In genomic region chr3:93031450-93031849, GRCm38 (mm10) we compare ENCODE assay signal across 8 mouse cellular contexts. TPM values are rescaled to one million over a fixed set of nuclear protein-coding genes. Genes with fewer than 3 reads are reported as not detected.
DNase-seq lines count a peak whose midpoint lies in the region; ATAC-seq and TF ChIP-seq lines count a peak whose summit lies in the region.

No protein-coding gene starts in this region.

- TF ChIP-seq POLR2A in kidney, adult 2 months (IDR thresholded peaks at IDR 0.05; ENCODE audit: low read depth, low read length), result no peak

- no peaks in the 10 kb centered on the region for H3K36me3 ChIP-seq in kidney, adult 2 months (ENCODE audit: control insufficient read depth, insufficient read depth, low read length)
- no peaks in the 10 kb centered on the region for H3K36me3 ChIP-seq in forebrain, embryonic 16.5 days (ENCODE audit: control insufficient read depth, insufficient read depth)
- no peaks in the 10 kb centered on the region for H3K36me3 ChIP-seq in midbrain, embryonic 15.5 days (replicated peaks)

- WGBS in kidney, adult 2 months, result 47% methylated on average over 5 of the region's 5 CpGs
- 49% methylated on average over 5 of the region's 5 CpGs for WGBS in forebrain, embryonic 16.5 days
- WGBS in midbrain, embryonic 15.5 days, result 50% methylated on average over 5 of the region's 5 CpGs

- H3K4me3 ChIP-seq in kidney, adult 2 months (ENCODE audit: insufficient read depth, low read depth, low read length), result no peak overlapping the region
- H3K4me3 ChIP-seq in forebrain, embryonic 16.5 days (replicated peaks; ENCODE audit: low read length), result no peak overlapping the region
- no peak overlapping the region for H3K4me3 ChIP-seq in midbrain, embryonic 15.5 days

- no peak overlapping the region for H3K9ac ChIP-seq in forebrain, embryonic 16.5 days (replicated peaks; ENCODE audit: low read depth, low read length)
- no peak overlapping the region for H3K9ac ChIP-seq in midbrain, embryonic 15.5 days

- H3K27me3 ChIP-seq in kidney, adult 2 months (replicated peaks; ENCODE audit: control insufficient read depth, insufficient read depth, low read length), result no peaks in the 10 kb centered on the region; the same call in 1 of the 2 replicates
- H3K27me3 ChIP-seq in forebrain, embryonic 16.5 days (replicated peaks; ENCODE audit: control insufficient read depth, insufficient read depth, low read length), result no peaks in the 10 kb centered on the region
- H3K27me3 ChIP-seq in midbrain, embryonic 15.5 days (replicated peaks), result no peaks in the 10 kb centered on the region

- no peak overlapping the region for H3K4me2 ChIP-seq in forebrain, embryonic 16.5 days (ENCODE audit: low read length)
- H3K4me2 ChIP-seq in midbrain, embryonic 15.5 days, result no peak overlapping the region

- TF ChIP-seq CTCF in kidney, adult 2 months (conservative IDR thresholded peaks at IDR 0.05; ENCODE audit: insufficient read depth, insufficient read length, low read depth, low read length), result peak; percentile 40

- H3K27ac ChIP-seq in kidney, adult 2 months (ENCODE audit: insufficient read depth, low read depth, low read length), result no peak overlapping the region
- no peak overlapping the region for H3K27ac ChIP-seq in forebrain, embryonic 16.5 days (ENCODE audit: low read length)
- H3K27ac ChIP-seq in midbrain, embryonic 15.5 days, result no peak overlapping the region

- H3K9me3 ChIP-seq in forebrain, embryonic 16.5 days (ENCODE audit: control insufficient read depth, low read length), result no peaks in the 10 kb centered on the region
- H3K9me3 ChIP-seq in midbrain, embryonic 15.5 days, result no peaks in the 10 kb centered on the region

- ATAC-seq in forebrain, embryonic 16.5 days, result peak; percentile 95
- ATAC-seq in midbrain, embryonic 15.5 days (replicated peaks), result peak; percentile 99

- no peaks in the 10 kb centered on the region for H3K4me1 ChIP-seq in kidney, adult 2 months (ENCODE audit: control insufficient read depth, insufficient read depth, low read length)
- H3K4me1 ChIP-seq in forebrain, embryonic 16.5 days (replicated peaks; ENCODE audit: control insufficient read depth, insufficient read depth, low read length), result no peaks in the 10 kb centered on the region
- H3K4me1 ChIP-seq in midbrain, embryonic 15.5 days, result no peaks in the 10 kb centered on the region

- peak; percentile 33 for DNase-seq in kidney, adult 2 months
- no peak for DNase-seq in kidney, adult 11 months
- peak; percentile 71 for DNase-seq in ZHBTc4 (ENCODE audit: low read depth, low spot score)
- peak; percentile 51 for DNase-seq in layer of hippocampus, adult 11-12 months (ENCODE audit: low spot score)
- no peak for DNase-seq in natural killer cell, adult 2 months (ENCODE audit: low spot score in 2 of 2)
- no peak for DNase-seq in gastrocnemius, adult 8-10 months (ENCODE audit: low spot score in 2 of 2)

RNA-seq across cellular contexts. Expression of gene Lce1m, which starts 12.6 kb away (rescaled TPM):
- polyA plus RNA-seq in kidney, adult 2 months (2012; rRNA removed), result not detected in 2 replicates
- not detected in 2 replicates for polyA plus RNA-seq in forebrain, embryonic 16.5 days (2015; fragmentation: Nextera tagmentation; extraction: Ambion mirVana)
- not detected in 2 replicates for polyA plus RNA-seq in midbrain, embryonic 15.5 days (2015; fragmentation: Nextera tagmentation; extraction: Ambion mirVana)
- not detected for total RNA-seq in gastrocnemius, adult 8-10 months (2022)

RNA-seq across cellular contexts. Expression of gene Crct1, which starts 16.0 kb away (rescaled TPM):
- polyA plus RNA-seq in kidney, adult 2 months (2012; rRNA removed), result not detected in 2 replicates
- polyA plus RNA-seq in forebrain, embryonic 16.5 days (2015; fragmentation: Nextera tagmentation; extraction: Ambion mirVana), result not detected in 2 replicates
- polyA plus RNA-seq in midbrain, embryonic 15.5 days (2015; fragmentation: Nextera tagmentation; extraction: Ambion mirVana), result 1.3 and 1.6 TPM in 2 replicates
- total RNA-seq in gastrocnemius, adult 8-10 months (2022), result not detected

RNA-seq across cellular contexts. Expression of gene Gm4858, which starts 37.2 kb away (rescaled TPM):
- polyA plus RNA-seq in kidney, adult 2 months (2012; rRNA removed), result not detected in 2 replicates
- polyA plus RNA-seq in forebrain, embryonic 16.5 days (2015; fragmentation: Nextera tagmentation; extraction: Ambion mirVana), result not detected in 2 replicates
- polyA plus RNA-seq in midbrain, embryonic 15.5 days (2015; fragmentation: Nextera tagmentation; extraction: Ambion mirVana), result not detected in 2 replicates
- not detected for total RNA-seq in gastrocnemius, adult 8-10 months (2022)

RNA-seq across cellular contexts. Expression of gene Lce3f, which starts 39.4 kb away (rescaled TPM):
- polyA plus RNA-seq in kidney, adult 2 months (2012; rRNA removed), result not detected in 2 replicates
- polyA plus RNA-seq in forebrain, embryonic 16.5 days (2015; fragmentation: Nextera tagmentation; extraction: Ambion mirVana), result not detected in 2 replicates
- not detected in 2 replicates for polyA plus RNA-seq in midbrain, embryonic 15.5 days (2015; fragmentation: Nextera tagmentation; extraction: Ambion mirVana)
- not detected for total RNA-seq in gastrocnemius, adult 8-10 months (2022)

Comparison
In these comparisons a context has a peak if more than half of its experiments do, and no peak if none do; other contexts are left out.
1. DNase-seq: peak in kidney, adult 2 months (single experiment), ZHBTc4 (single experiment) and layer of hippocampus, adult 11-12 months (single experiment); none in kidney, adult 11 months (single experiment), natural killer cell, adult 2 months (0 of 2) and gastrocnemius, adult 8-10 months (0 of 2).